Mouse (Mus musculus) embryonic facial prominence, embryonic 13.5 days (tissue): Measurements from ENCODE around the gene Itih1. TPM values are rescaled to one million over a fixed set of nuclear protein-coding genes. Genes with fewer than 3 reads are reported as not detected.

Experiments used
- polyA plus RNA-seq: library from polyadenylated mRNA; unstranded; fragments of >200 nt; fragmentation: Nextera tagmentation; extraction: Ambion mirVana; gene quantifications from 2 replicates; pipeline ENCODE4 v1.2.1, GENCODE M21; 2015

The Itih1 gene
- polyA plus RNA-seq, 1 experiment from 2014 or later = not detected

Other genes starting within 250 kb of the Itih1 start
- gene Sfmbt1, start 228.4 kb downstream of the Itih1 start, polyA plus RNA-seq = 14.7 and 17.6 TPM in 2 replicates
- gene Tmem110, start 117.7 kb downstream of the Itih1 start, polyA plus RNA-seq = 28.9 and 30.7 TPM in 2 replicates
- 2.3 and 2.4 TPM in 2 replicates for gene Mustn1, start 64.1 kb downstream of the Itih1 start, polyA plus RNA-seq
- gene Itih4, start 56.8 kb downstream of the Itih1 start, polyA plus RNA-seq = 2.2 TPM in 1 of 2 replicates, not detected in the other
- 5.5 TPM in 1 of 2 replicates, not detected in the other for gene Itih3, start 19.5 kb downstream of the Itih1 start, polyA plus RNA-seq
- gene Nek4, start 8.1 kb upstream of the Itih1 start, polyA plus RNA-seq = 15.3 TPM in 2 replicates
- gene Glt8d1, start 58.1 kb upstream of the Itih1 start, polyA plus RNA-seq = 65.2 and 69.2 TPM in 2 replicates
- 409 and 417 TPM in 2 replicates for gene Spcs1, start 58.4 kb upstream of the Itih1 start, polyA plus RNA-seq
- 138 and 145 TPM in 2 replicates for gene Pbrm1, start 75.8 kb upstream of the Itih1 start, polyA plus RNA-seq
- gene Gnl3, start 75.9 kb upstream of the Itih1 start, polyA plus RNA-seq = 125 and 128 TPM in 2 replicates
- gene Smim4, start 185.7 kb upstream of the Itih1 start, polyA plus RNA-seq = 72.6 and 80.7 TPM in 2 replicates
- gene Nt5dc2, start 187.8 kb upstream of the Itih1 start, polyA plus RNA-seq = 298 and 330 TPM in 2 replicates
- gene Stab1, start 225.4 kb upstream of the Itih1 start, polyA plus RNA-seq = 27.5 and 34.5 TPM in 2 replicates